Mouse (Mus musculus) gastrocnemius, adult 2 months (tissue): ENCODE measurements around the gene Has3. TPM values are rescaled to one million over a fixed set of nuclear protein-coding genes. Genes with fewer than 3 reads are reported as not detected.

Source experiments
- DNase-seq: peaks from one replicate; pipeline ENCODE4 v3.0.0; 2022
- H3K27ac ChIP-seq: fragments of 200-600 bp; 2 replicates; pipeline ENCODE4 v1.8.1; 2022; ENCODE audit warnings: mild to moderate bottlenecking
- H3K4me3 ChIP-seq: fragments of 200-600 bp; 2 replicates; pipeline ENCODE4 v1.8.1; 2022; ENCODE audit warnings: mild to moderate bottlenecking, moderate library complexity
- CTCF ChIP-seq: fragments of 200-600 bp; IDR thresholded peaks from 2 replicates; pipeline ENCODE4 v1.8.1; 2022; ENCODE audit warnings: antibody characterized with exemption, mild to moderate bottlenecking, moderate library complexity
- intact Hi-C: fragments of 180-260 bp; cut with DNase I; formaldehyde crosslinking; loops from one replicate; pipeline ENCODE4 v1.15.1; 2025
- long read RNA-seq, 2 experiments: library from polyadenylated mRNA; stranded (forward); transcript quantifications; one replicate each; pipeline ENCODE4 v2.0.0; 2021
- total RNA-seq, 2 experiments: library from RNA; stranded (reverse); gene quantifications; 2 replicates each; pipeline ENCODE4 v1.2.3; 2021

Has3 gene
- under 1 TPM; 0.56 to 0.59 TPM for total RNA-seq
- long read RNA-seq, experiment 1, partial matches to known transcripts, result 0 of 1 reads
- long read RNA-seq, experiment 1, other reads (novel, unspliced or antisense), result 1 of 1 reads
- long read RNA-seq, experiment 2, partial matches to known transcripts, result 0 of 1 reads
- long read RNA-seq, experiment 2, other reads (novel, unspliced or antisense), result 1 of 1 reads

- Histone ChIP-seq H3K4me3 (peak within 1 kb of the TSS; percentile 87), H3K27ac (peak within 1 kb of the TSS; percentile 82)
- intact Hi-C loops, result loop anchor here (2.0 to 5.0 kb wide), 3 partner anchors 17 to 153 kb away; no protein-coding TSS in a partner anchor
- TF ChIP-seq CTCF, result no peak
- DNase-seq, result no peak
These were observed at the start of gene Has3 for GRCm38 (mm10) chr8:106870051-106870450. Gene Has3, plus strand, starts transcription at chr8:106870242.

- no peak for TF ChIP-seq CTCF
- peak; percentile 76 for DNase-seq
- H3K27ac ChIP-seq, result peak overlapping the region; percentile 84
- H3K4me3 ChIP-seq, result peak overlapping the region; percentile 53
- intact Hi-C loops, result no loop called here
These were observed 49.2 kb upstream of the Has3 start for GRCm38 (mm10) chr8:106820553-106821515.

- TF ChIP-seq CTCF, result no peak
- intact Hi-C loops, result no loop called here
- DNase-seq, result no peak
- H3K4me3 ChIP-seq, result no peak overlapping the region
- H3K27ac ChIP-seq, result no peak overlapping the region
These were observed 41.1 kb upstream of the Has3 start for GRCm38 (mm10) chr8:106828921-106829320.

GRCm38 (mm10) chr8:106829526-106830045, 40.5 kb upstream of the Has3 start:
- Histone ChIP-seq H3K4me3 (no peak overlapping the region), H3K27ac (no peak overlapping the region)
- intact Hi-C loops, result no loop called here
- TF ChIP-seq CTCF, result no peak
- DNase-seq, result peak; percentile 42

GRCm38 (mm10) chr8:106834899-106835298, 35.1 kb upstream of the Has3 start:
- TF ChIP-seq CTCF, result no peak
- Histone ChIP-seq H3K27ac (no peak overlapping the region), H3K4me3 (no peak overlapping the region)
- no peak for DNase-seq
- intact Hi-C loops, result loop anchor here (5.0 kb wide), 1 partner anchor 37 kb away; the partner anchor contains the start of gene Has3

- no peak for DNase-seq
- no peak for TF ChIP-seq CTCF
- Histone ChIP-seq H3K27ac (no peak overlapping the region), H3K4me3 (no peak overlapping the region)
- intact Hi-C loops, result loop anchor here (5.0 kb wide), 1 partner anchor 36 kb away; the partner anchor contains the start of gene Has3
These were observed 33.5 kb upstream of the Has3 start for GRCm38 (mm10) chr8:106836525-106836924.

GRCm38 (mm10) chr8:106838803-106839202, 31.2 kb upstream of the Has3 start:
- peak overlapping the region; percentile 84 for H3K27ac ChIP-seq
- peak overlapping the region; percentile 51 for H3K4me3 ChIP-seq
- intact Hi-C loops, result loop anchor here (5.0 kb wide), 1 partner anchor 33 kb away; the partner anchor contains the start of gene Has3
- TF ChIP-seq CTCF, result no peak
- DNase-seq, result no peak

- intact Hi-C loops, result loop anchor here (5.0 kb wide), 1 partner anchor 33 kb away; the partner anchor contains the start of gene Has3
- no peak for TF ChIP-seq CTCF
- peak overlapping the region; percentile 51 for H3K4me3 ChIP-seq
- DNase-seq, result peak; percentile 37
- H3K27ac ChIP-seq, result peak overlapping the region; percentile 84
These were observed 30.6 kb upstream of the Has3 start for GRCm38 (mm10) chr8:106839209-106840001.

GRCm38 (mm10) chr8:106850034-106850433, 20.0 kb upstream of the Has3 start:
- Histone ChIP-seq H3K4me3 (no peak overlapping the region), H3K27ac (no peak overlapping the region)
- intact Hi-C loops, result no loop called here
- no peak for DNase-seq
- no peak for TF ChIP-seq CTCF

- no peak overlapping the region for H3K4me3 ChIP-seq
- H3K27ac ChIP-seq, result 0 out of 2 replicates have a peak overlapping the region, but pooled peaks have one; percentile 24
- DNase-seq, result peak; percentile 36
- TF ChIP-seq CTCF, result peak; percentile 33; the same call in 1 of the 2 replicates
- intact Hi-C loops, result no loop called here
These were observed 15.4 kb upstream of the Has3 start for GRCm38 (mm10) chr8:106854534-106855241.

- TF ChIP-seq CTCF, result no peak
- no peak for DNase-seq
- intact Hi-C loops, result no loop called here
- Histone ChIP-seq H3K27ac (0 out of 2 replicates have a peak overlapping the region, but pooled peaks have one; percentile 24), H3K4me3 (no peak overlapping the region)
These were observed 14.8 kb upstream of the Has3 start for GRCm38 (mm10) chr8:106855242-106855562.

- Histone ChIP-seq H3K4me3 (no peak overlapping the region), H3K27ac (no peak overlapping the region)
- TF ChIP-seq CTCF, result no peak
- DNase-seq, result no peak
- intact Hi-C loops, result no loop called here
These were observed 7.2 kb upstream of the Has3 start for GRCm38 (mm10) chr8:106862845-106863244.
